Mouse (Mus musculus) limb, embryonic 14.5 days (tissue): Measurements from ENCODE around the gene Bcorl1. TPM values are rescaled to one million over a fixed set of nuclear protein-coding genes. Genes with fewer than 3 reads are reported as not detected.

Source experiments
- ATAC-seq: fragments of 200-750 bp; cut with Nextera tagmentation; 2 replicates; pipeline ENCODE4 v1.8.0; 2017; ENCODE audit warnings: low read depth, moderate number of reproducible peaks, moderate TSS enrichment; ENCODE audit not compliant: low FRiP score
- DNase-seq: peaks from one replicate; pipeline ENCODE4 v3.0.0-alpha.2; 2015; ENCODE audit warnings: low spot score
- H3K27ac ChIP-seq: fragments of 300-500 bp; sonication (generic); replicated peaks from 2 replicates; pipeline ENCODE4 v1.5.1; 2014; ENCODE audit warnings: low read depth, mild to moderate bottlenecking, low read length, moderate library complexity, mixed read lengths
- H3K27me3 ChIP-seq: fragments of 300-500 bp; sonication (generic); 2 replicates; pipeline ENCODE4 v1.6.1; 2014; ENCODE audit warnings: low read length, mixed read lengths; ENCODE audit not compliant: control insufficient read depth, insufficient read depth
- H3K36me3 ChIP-seq: fragments of 300-500 bp; sonication (generic); 2 replicates; pipeline ENCODE4 v1.6.1; 2014; ENCODE audit warnings: mild to moderate bottlenecking, low read length, moderate library complexity, mixed read lengths; ENCODE audit not compliant: control insufficient read depth, insufficient read depth
- H3K4me1 ChIP-seq: fragments of 300-500 bp; sonication (generic); 2 replicates; pipeline ENCODE4 v1.6.1; 2014; ENCODE audit warnings: antibody characterized with exemption, low read length, mixed read lengths; ENCODE audit not compliant: control insufficient read depth, insufficient read depth
- H3K4me2 ChIP-seq: fragments of 300-500 bp; sonication (generic); replicated peaks from 2 replicates; pipeline ENCODE4 v1.6.1; 2014; ENCODE audit warnings: low read depth, mild to moderate bottlenecking, low read length, moderate library complexity; ENCODE audit not compliant: severe bottlenecking
- H3K4me3 ChIP-seq: fragments of 300-500 bp; sonication (generic); replicated peaks from 2 replicates; pipeline ENCODE4 v1.5.1; 2014; ENCODE audit warnings: low read length
- H3K9ac ChIP-seq: fragments of 300-500 bp; sonication (generic); 2 replicates; pipeline ENCODE4 v1.6.1; 2014; ENCODE audit warnings: mild to moderate bottlenecking, low read depth, low read length, moderate library complexity; ENCODE audit not compliant: severe bottlenecking
- H3K9me3 ChIP-seq: fragments of 300-500 bp; sonication (generic); 2 replicates; pipeline ENCODE4 v1.6.1; 2016; ENCODE audit warnings: low read length; ENCODE audit not compliant: control insufficient read depth
- POLR2A ChIP-seq: fragments of 200-500 bp; IDR thresholded peaks from 2 replicates; pipeline ENCODE4 v1.8.0; 2012; ENCODE audit warnings: inconsistent platforms, mild to moderate bottlenecking, moderate library complexity, borderline replicate concordance; ENCODE audit not compliant: insufficient read depth, insufficient read length; ENCODE audit errors: extremely low read depth
- WGBS: fragments of 180-500 bp; shearing (Covaris S2); extraction: QIAGEN DNeasy Blood & Tissue Kit; methylation state at CpG from one replicate; pipeline ENCODE4 v1.1.7; 2014; 5-methylcytosine and 5-hydroxymethylcytosine counted together
- polyA plus RNA-seq, 2 experiments: library from polyadenylated mRNA; depleted of rRNA in 1 of 2; stranded (reverse) in 1 of 2; unstranded in 1 of 2; fragments of >200 nt; fragmentation: Nextera tagmentation in 1 of 2; extraction: Ambion mirVana in 1 of 2; gene quantifications; 2 replicates each; pipeline versions ENCODE4 v1.2.1 to v1.2.3; 2012 to 2014

Gene Bcorl1
- polyA plus RNA-seq, 2 experiments, result 6.8 to 7.9 TPM

DNA sequence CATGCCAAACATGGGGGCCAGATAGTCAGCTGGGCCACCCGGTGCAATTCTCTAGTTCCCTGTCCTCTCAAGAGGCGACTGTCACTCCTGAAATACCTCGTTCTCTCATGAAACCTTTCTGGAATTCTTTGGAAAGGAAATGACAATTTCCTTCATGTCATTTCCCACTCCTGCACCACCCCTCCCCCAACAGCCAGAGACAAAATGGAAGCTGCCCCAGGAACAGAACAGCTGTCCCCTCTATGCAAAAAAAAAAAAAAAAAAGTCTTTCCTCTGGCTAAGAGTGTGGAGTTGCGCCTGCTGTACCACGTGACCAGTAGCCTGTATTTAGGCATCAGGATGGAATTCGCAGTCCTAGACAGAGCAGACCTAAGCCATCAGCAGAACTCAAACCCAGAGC is 87.1 kb downstream of the Bcorl1 start:
- no peak for TF ChIP-seq POLR2A
- DNase-seq (no peak), ATAC-seq (no peak)
- Histone ChIP-seq H3K27me3 (no peaks in the 10 kb centered on the region), H3K27ac (no peak overlapping the region), H3K36me3 (no peaks in the 10 kb centered on the region), H3K9me3 (no peaks in the 10 kb centered on the region), H3K9ac (no peak overlapping the region), H3K4me3 (no peak overlapping the region), H3K4me2 (no peak overlapping the region), H3K4me1 (no peaks in the 10 kb centered on the region)
- 72% methylated on average over 6 of the region's 6 CpGs for WGBS

DNA sequence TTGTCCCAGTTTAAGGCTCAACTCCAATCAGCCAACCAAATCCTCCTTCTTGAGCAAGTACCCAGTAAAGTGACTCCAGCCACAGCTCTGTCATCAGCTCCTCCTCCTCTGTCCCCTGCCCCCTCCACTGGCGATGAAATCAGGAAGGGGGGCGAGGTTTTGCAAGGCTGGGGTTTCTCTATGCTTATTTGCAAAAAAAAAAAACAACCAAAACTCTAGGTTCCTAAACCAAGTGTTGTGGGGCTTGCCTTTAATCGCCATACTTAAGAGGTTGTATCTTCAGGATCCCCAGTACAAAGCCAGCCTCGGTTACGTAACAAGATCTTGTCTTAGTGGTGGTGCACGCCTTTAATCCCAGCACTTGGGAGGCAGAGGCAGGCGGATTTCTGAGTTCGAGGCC is 87.5 kb downstream of the Bcorl1 start:
- no peak overlapping the region for H3K27ac ChIP-seq
- DNase-seq (no peak), ATAC-seq (no peak)
- WGBS, result 84% methylated on average over 8 of the region's 8 CpGs
- H3K4me1 ChIP-seq, result no peaks in the 10 kb centered on the region
- H3K27me3 ChIP-seq, result no peaks in the 10 kb centered on the region
- H3K4me2 ChIP-seq, result no peak overlapping the region
- no peak for TF ChIP-seq POLR2A
- H3K36me3 ChIP-seq, result no peaks in the 10 kb centered on the region
- H3K9ac ChIP-seq, result no peak overlapping the region
- H3K4me3 ChIP-seq, result no peak overlapping the region
- H3K9me3 ChIP-seq, result no peaks in the 10 kb centered on the region

DNA sequence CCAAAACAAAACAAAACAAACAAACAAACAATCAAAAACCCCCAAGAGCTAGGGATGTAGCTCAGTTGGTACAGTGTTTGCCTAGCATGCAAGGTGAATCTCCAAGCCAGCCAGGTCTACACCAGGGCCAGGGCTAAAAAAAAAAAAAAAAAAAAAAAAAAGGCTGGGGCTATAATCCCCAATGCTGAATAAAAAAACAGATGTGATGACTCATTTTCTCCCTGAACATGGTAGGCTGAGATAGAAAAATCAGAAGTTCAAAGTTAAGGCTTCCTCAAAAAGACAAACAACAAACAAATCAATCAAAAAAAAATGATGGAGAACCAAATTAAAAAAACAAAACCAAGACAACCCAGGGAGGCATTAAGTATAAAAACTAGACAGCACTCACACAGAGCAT is 87.9 kb downstream of the Bcorl1 start:
- Histone ChIP-seq H3K4me3 (no peak overlapping the region), H3K4me2 (no peak overlapping the region), H3K9ac (no peak overlapping the region), H3K9me3 (no peaks in the 10 kb centered on the region), H3K4me1 (no peaks in the 10 kb centered on the region), H3K27ac (no peak overlapping the region), H3K27me3 (no peaks in the 10 kb centered on the region), H3K36me3 (no peaks in the 10 kb centered on the region)
- ATAC-seq, result no peak
- TF ChIP-seq POLR2A, result no peak
- DNase-seq, result no peak

DNA sequence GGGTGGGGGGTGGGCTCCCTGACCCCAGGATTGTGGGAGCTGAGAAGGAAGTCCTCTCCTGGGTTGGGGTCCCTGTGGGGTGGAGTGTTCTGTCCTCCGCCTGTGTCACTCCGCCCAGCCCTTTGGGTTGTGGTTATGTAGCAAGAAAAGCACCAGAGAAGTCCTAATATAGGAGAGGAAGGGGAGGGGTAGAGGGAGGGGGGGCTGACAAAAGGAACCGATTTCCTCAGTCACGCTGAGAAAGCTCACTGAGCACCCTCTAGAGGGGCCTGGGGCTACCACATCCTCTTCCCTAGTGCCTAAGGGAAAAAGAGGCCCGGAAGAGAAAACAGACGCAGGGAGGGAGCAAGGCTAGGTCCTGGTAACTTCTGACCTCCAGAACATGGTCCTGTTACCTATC is 88.4 kb downstream of the Bcorl1 start:
- no peak for DNase-seq
- no peak overlapping the region for H3K27ac ChIP-seq
- H3K36me3 ChIP-seq, result no peaks in the 10 kb centered on the region
- ATAC-seq, result no peak
- 39% methylated on average over 6 of the region's 6 CpGs for WGBS
- no peaks in the 10 kb centered on the region for H3K27me3 ChIP-seq
- no peaks in the 10 kb centered on the region for H3K4me1 ChIP-seq
- no peak overlapping the region for H3K4me2 ChIP-seq
- H3K4me3 ChIP-seq, result no peak overlapping the region
- no peak overlapping the region for H3K9ac ChIP-seq
- H3K9me3 ChIP-seq, result no peaks in the 10 kb centered on the region
- TF ChIP-seq POLR2A, result no peak

DNA sequence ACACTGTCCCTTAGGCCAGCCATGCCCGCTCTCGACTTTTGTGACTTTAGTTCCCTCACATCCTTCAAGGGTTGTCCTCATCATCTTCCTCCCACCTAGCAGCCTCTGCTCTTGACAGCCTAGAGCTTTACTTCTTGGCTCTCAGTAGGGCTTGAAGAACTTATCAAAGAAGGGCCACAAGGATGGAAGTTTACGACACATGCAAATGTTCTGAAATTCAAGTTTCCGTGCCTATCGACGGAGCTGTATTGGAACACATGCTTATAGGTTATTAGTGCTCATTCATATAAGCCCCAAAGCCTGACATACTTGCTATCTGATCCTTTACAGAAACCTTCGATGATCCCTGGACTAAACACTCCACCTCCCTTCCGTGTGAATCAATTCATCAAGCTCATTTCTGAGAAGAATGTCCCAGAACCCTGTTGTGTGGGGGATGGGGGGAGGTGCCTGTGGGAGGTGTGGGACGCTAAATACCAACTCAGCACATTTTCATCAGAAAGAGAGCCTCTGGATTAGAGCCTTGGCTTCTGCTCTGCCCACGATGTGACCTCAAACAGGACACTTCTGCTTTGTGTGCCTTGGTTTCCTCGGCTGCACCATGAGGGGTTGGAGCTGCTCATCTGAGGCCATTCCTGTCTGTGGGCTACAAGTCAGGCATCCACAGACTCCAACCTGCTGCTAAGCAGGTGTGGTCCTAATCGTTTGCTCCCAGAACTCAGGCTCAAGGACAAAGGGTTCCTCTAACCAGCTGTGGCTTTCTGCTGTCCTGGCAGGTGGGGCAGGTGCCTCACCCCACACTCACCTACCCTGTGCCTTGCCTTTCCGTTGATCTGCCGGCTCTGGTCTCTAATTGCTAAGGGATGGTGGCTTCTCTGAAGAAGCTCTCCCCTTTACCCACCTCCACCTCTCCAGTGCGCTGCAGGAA is 91.7 kb downstream of the Bcorl1 start:
- Histone ChIP-seq H3K9me3 (no peaks in the 10 kb centered on the region), H3K36me3 (no peaks in the 10 kb centered on the region), H3K27me3 (no peaks in the 10 kb centered on the region), H3K4me3 (no peak overlapping the region), H3K4me2 (no peak overlapping the region), H3K4me1 (no peaks in the 10 kb centered on the region), H3K9ac (no peak overlapping the region), H3K27ac (no peak overlapping the region)
- TF ChIP-seq POLR2A, result no peak
- WGBS, result 60% methylated on average over 14 of the region's 15 CpGs
- no peak for DNase-seq
- no peak for ATAC-seq
